Mouse (Mus musculus) adipocyte (in vitro differentiated cells): ENCODE measurements around the gene Ndufa9.
A peak's percentile ranks its signal among the peaks of the same experiment; 100 is the strongest.

Source experiments
- DNase-seq: peaks from one replicate; pipeline ENCODE4 v3.0.0-alpha.2; 2016; ENCODE audit warnings: low spot score

The Ndufa9 gene

DNA sequence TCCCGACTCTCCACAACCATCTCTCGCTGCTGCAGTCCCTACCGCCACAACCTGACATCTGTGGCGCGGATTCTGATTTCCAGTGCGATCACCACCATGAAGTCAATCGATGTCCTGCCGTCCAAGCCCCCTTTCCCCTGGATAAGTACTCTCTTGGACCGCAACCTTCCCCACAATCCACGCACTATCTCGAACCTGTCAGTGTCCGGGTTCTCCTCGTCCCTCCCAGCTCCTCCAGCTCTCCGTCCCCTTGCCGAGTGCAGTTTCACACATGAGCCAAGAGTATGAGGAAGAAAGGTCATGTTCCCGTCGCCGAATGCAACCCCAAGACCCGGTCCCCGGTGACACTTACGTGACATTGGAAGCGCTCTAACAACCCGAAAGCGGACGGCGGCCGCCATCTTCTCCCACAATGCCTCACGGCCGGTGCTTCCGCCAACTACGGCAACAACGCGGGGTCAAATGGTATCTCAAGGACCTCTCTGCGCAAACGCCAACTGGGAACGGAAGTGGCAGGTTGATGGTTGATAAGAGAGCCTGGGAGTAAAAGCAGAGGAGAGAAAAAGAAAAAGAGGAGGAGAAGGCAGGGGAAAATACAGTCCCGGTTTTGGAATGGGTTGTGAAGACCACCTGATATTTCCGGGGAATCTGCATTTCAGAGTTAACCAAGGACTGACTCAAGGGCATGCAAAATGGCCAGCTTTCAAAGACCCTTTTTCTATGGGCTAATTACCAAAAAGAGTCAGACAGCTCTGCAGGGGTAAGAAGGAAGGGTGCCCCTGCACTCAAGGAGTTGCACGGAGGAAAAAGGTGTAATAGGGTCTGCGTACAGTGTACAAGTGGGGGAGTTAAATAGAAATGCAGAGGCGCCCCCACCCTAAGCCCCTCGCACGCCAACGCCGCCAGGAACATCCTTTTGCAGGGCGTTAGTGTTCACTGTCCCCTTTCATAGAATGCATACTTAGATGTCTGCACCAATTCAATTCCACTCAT is at the start of gene Ndufa9:
TSS of gene Ndufa9 (minus strand) at position 425 of the 993 bp plus-strand sequence.
- peak; percentile 97 for DNase-seq

DNA sequence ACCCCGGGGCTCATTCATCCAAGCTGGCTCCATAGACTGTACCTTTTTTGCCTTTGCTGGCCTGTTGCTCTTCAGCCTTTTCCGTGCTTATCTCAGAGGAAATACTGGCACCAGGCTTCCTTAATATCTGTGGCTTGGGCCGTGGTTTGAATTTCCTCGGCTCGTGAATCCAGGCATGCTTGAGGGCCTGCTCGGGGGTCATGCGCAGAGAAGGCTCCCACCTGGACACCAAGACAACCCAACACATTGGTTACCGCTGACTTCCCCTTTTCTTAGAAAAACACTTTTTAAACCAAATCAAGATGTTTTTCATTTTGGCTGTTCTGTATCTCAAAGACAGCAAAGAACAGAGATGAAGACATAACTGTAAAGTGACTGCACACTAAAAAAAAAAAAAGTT is 28.2 kb upstream of the Ndufa9 start:
- no peak for DNase-seq

DNA sequence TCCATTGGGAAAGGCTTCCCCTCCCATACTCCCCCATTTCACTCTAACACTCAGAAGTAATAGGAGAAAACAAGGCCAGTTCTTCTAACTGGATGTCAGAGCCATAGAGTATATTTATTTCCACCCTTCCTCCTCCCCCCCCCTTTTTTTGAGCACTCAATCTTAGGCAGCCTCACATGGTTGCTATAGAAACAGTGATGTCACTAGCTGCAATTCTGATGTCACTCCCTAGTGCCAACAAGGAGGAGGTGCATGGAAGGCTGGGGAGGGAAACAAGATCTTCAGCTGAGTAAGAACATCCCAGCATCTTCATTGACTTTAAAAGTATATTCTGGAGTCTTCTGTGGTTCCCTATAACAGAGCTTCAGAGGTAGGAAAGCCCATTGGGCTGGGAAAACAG is 3.9 kb upstream of the Ndufa9 start, which contains the start of gene Akap3:
TSS of gene Akap3 (plus strand) at position 218 of the 400 bp plus-strand sequence.
- no peak for DNase-seq

DNA sequence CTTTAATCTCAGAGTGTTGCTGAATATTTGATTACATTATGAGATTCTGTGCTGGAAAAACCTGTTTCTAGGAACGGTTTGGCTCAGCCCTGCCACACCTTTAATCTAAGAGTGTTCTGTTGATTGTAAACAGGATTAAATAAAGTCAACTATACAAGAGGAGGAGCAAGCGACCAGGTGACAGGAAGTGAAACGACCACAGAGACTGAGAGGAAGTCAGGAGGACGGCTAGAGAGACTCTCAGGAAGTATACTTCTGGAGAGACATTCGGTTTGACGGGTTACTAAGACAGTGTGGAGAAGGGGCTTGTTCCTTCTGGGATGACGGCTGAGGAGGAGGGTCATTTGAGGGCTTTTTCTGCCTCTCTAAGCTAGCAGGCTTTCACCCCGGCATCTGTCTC is 12.3 kb downstream of the Ndufa9 start:
- no peak for DNase-seq

DNA sequence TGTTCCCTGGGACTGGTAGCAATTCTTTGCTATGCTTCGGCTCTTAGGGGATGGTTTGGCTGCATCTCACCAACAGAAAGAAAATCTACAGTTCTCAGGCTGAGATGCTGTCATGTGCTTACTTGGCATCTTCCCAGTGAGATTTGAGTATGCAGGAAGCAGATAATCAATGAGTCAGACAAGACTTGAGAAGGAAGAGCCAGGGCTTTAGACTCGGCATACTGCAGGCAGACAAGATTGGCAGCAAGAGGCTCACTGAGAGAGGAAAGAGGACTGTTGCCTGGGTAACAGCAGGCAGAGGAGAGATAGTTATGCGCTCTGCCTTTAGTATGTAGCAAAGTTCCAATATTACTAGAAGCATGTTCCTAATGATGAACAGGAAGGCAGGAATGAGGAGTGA is 25.8 kb downstream of the Ndufa9 start:
- no peak for DNase-seq

DNA sequence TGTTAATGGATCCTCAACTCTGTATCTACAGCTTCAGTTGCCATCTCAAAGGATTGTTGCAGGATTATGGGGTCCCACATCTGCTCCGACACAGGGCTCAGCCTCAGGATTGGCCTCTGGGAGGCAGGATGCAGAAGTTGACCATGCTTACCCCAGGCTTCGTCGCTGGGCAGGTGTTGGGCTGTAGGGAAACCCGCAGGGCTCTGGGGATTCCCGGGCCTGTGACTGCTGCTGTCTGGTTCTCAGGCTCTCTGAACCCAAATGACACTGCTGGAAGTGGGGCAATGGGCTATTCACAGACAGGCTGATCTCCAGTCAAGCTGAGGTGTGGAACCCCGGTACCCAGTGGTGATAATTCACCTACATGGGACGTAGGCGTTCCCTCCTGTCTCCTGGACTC is 32.6 kb downstream of the Ndufa9 start:
- DNase-seq: no peak

DNA sequence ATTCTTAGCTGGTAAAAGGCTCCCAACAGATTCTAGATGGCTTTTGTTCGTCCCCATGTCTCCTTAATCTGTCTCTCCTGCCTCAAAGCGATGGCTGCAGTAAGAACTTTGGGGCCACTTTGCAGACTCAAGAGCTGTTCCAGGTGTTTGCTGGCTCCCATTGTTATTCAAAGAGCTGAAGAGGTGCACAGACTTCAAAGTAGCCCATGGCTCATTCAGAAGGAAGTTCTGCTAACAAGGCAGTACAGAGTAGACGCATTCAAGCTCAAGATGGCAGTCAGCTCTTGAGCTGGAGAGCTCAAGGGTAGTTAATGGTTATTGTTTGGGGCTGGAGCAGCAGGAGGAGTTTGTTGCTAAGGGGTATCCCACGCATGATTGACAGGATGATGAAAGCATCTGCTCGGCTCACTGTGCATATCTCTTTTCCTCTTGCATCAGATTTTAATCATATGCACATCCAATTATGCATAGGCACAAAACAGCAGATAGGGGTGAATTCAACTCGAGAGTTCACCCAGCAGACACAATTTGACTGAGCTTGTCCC is 33.7 kb downstream of the Ndufa9 start:
- DNase-seq: no peak

DNA sequence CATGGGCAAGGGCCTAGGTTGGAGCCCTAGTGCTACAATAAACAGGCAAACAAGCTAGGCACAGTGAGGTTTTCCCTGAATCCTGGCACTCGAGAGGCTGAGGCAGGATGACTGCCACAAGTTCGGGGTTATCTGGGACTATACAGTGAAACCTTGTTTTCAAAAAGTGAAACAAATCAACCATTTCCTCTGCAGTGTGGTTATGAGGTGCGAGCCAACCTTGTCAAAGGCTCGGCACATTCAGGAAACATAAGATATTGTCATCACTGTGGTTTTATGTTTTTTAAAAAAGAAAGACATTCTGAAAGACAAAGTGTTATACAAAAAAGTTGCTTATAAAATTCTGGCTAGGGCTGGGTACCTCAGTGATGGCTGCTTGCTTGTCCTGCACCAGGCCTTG is 37.5 kb downstream of the Ndufa9 start:
- no peak for DNase-seq

DNA sequence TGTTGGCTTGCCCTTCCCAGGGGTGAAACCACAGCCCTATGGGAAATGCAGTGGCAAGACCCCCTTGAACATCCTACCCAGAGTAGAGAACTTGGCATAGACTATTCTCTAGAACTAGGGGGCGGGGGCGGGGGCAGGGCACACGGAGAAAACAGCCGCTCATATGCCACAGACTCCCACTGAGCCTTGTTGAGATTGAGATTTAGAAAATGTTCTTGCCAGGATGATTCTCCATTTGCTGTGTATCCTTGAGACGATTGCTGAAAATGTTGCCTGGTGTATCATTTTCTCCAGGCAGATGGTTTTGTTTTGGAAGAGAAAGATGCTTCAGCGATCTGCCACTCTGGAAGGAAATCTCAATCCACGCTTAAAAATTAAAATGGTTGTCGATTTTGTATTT is 40.4 kb downstream of the Ndufa9 start:
- DNase-seq: no peak

DNA sequence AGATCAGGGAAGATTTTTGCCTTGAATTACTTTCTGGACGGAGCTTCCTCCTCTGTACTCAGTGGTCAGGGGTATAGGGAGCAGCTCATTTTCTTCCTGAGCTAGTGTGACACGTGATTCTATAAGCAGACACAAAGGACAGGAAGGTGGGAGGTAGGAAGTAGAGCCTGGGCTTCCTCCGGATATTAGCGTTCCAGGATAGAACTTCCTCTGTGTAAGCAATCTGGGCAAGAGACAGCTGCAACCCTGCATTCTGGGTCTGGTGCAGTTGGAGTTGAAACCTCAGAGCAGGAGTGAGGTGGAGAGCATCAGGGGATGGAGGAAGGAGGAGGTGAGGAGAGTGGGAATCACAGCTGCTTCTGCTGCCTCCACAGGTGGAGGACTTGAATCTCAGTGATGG is 40.8 kb downstream of the Ndufa9 start:
- DNase-seq: no peak

DNA sequence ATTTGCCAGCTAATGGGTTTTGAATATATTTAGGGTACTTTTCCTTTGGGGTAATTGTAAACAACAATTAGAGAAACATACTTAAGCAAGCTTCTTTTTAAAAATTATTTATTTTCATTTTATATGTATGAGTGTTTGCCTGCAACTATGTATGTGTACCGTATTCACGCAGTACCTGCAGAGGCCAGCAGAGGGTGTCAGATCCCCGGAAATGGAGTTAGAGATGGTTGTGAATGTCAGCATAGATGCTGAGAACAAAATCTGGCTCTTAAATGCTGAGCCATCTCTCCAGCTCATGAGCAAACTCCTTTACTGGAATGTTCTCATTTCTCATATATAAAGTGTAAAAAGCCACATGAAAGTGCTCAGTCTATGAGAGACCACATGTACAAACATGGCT is 42.2 kb downstream of the Ndufa9 start:
- no peak for DNase-seq

DNA sequence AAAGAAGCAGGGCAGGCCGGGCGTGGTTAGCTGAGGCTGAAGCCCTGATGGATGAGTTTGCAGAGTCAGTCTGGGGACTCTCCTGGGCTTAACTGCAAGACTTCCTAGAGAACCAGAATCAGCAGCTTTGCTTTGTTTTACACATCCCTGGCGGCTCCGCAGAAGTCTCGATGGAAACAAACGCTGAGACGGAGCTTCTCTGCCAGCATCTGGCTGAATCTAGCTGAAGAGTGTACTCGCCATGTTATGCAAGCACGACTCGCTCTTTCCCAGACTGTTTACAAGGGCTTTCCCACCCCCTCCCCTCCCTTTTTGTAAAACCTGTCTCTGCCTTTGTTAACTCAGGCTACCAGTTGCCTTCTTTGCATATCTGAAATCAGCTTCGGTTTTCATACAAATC is 46.0 kb downstream of the Ndufa9 start:
- no peak for DNase-seq

DNA sequence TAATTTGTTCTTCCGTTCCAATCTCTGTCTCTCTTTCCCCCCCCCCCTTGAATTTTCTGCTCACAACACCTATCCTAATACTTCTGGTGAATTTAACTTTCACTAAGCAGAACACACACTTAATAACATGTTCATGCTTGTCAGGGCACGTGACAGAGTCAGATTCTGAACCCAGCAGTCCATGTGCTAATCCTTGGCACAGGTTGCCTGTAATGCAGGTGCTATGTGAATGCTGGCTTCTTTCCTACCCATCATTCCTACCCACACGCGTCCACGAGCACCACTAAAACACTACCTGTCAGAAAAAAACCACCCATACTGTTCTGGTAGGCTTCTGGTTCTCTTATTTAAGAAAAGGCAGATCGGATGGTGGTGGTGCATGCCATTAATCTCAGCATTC is 54.2 kb downstream of the Ndufa9 start:
- DNase-seq: no peak

DNA sequence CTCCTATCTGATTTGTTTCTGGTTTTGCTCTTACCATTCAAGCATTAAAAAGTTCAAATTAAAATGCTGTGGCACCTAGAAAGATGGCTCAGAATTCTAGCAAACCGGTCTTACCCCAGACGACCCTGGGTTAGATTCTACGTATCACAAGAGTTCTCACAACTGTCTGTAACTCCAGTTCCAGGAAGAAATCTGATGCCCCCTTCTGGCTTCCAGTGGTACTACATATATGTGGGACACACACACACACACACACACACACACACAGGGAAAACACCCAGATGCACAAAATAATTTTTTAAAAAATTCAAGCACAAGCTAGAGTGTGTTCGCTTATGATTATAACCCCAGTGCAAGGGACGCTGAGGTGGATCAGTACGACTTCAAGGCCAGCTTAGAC is 55.2 kb downstream of the Ndufa9 start:
- DNase-seq: no peak

DNA sequence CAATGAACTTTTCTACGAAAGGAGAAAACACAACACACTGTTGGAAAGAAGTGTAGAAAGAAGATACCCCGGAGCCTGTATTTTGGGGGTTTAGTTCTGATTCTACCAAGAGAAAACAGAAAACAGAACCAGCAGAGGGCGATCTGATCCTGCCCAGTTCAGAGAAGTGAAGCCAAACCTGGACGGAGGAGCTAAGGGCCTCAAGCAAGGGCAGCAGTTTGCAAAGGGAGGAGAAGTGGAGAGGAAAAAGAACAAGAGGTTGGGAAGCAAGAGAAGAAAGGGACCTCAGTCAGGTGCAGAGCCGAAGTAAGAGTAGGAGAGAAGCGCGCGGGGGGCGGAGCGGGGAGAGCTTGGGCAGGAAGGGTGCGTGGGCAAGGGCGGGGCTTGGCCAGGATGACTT is 57.0 kb downstream of the Ndufa9 start:
- DNase-seq: no peak

DNA sequence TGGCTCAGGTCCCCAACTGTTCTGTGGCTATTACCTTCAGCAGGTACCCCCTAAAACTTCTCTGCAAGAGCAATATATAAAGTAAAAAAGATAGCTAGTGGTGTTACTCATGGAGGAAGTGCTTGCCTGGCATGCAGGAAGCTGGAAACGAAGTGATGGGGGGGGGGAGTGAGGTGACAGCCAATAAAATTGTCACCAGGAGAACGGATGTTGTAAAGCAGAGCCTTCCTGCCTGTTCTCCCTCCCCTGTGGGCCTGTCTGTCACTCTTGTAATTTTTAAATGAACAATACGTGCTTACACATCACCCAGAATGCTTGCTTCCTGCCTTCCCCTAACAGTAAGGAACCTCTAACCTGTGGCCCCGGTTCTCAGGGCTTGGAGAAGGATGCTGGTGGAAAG is 57.4 kb downstream of the Ndufa9 start:
- no peak for DNase-seq

DNA sequence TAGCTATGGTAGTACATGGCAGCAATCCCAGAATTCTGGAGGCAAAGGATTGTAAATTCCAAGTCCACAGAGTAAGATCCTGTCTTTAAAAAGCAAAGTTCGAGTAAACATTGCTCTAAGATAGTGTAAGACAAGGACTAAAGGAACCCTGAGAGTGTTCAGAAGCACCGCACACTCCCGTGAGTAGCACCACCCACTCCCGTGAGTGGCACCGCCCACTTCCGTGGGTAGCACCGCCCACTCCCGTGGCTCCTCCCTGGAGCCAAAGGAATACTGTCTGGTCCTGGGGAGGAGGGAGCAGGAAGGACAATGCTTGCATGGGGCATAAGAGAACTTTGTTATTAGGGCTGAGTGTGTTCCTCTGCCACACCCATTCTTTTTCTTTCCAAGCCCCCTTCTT is 60.1 kb downstream of the Ndufa9 start:
- no peak for DNase-seq

DNA sequence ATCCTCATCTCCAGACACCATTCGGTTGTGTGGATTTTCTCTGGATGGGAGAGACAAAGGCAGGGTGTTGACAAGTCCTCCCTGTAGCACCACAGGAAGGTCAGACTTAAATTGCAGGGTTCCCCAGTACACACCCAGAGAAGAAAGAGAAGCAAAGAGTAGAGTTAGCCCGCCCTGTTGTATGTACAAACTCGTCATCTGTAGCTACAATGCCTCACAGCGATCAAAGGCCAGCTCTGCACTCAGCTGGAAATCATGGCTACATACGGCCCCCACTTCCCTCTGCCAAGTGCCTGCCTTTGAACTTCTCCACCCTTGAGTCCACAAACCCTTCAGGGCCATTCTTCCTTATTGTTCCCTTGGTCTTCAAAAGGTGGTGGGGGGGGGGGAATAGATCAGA is 64.7 kb downstream of the Ndufa9 start:
- DNase-seq: no peak

DNA sequence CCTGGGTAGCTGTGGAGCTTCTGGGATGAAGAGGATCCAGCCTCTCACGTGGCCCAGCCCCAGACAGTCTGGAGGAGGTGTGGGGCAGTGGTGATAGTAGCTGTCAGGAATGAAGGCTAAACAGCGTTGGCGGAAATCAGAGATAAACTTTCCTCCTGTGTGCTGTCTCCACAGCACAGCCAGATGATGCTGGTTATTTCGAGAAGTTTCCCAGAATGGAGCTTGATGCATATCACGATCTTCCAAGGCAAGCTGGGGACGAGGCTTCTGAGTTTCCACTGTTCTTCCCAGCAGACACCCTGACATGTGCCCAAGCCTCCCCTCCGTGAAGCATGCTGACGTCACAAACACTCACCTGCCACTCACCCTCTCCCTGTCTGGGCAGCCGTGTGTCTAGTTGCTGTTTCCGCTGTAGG is 65.3 kb downstream of the Ndufa9 start:
- DNase-seq: no peak

DNA sequence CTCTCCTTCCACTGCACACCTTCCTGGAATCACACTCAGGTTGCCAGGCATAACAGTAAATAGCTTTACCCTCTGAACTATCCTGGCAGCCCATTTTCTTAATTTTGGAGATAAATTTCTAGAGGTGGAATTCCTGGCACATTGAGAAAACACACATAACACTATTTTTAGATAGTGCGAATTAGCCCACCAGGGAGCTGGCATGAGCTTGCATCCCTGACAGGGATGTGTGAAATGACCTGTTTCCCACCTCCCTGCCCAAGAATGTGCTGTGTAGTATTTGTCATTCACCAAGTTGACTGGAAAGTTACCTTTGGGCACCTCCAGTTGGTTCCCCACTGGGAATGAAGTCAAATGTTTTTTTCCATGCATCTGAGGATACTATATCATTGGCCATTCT is 65.9 kb downstream of the Ndufa9 start:
- DNase-seq: no peak

DNA sequence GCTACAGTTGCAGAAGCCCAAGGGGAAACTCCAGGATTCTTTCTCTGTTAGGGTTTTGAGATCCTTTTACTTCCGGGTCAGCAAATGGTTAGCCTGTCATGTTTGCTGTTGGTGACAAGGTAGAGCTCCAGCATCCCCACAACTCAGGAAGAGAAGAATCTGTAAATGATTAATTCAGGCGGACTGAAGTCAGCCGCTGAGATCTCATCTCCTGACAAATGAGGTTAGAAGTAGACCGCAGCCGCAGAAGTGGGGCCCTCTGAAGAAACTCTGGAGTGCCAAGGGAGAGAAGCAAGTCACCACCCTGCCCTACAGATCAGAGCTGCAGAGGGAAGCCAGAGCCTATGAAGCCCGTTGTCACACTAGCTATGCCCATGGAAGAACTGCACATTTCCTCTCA is 71.0 kb downstream of the Ndufa9 start:
- no peak for DNase-seq

DNA sequence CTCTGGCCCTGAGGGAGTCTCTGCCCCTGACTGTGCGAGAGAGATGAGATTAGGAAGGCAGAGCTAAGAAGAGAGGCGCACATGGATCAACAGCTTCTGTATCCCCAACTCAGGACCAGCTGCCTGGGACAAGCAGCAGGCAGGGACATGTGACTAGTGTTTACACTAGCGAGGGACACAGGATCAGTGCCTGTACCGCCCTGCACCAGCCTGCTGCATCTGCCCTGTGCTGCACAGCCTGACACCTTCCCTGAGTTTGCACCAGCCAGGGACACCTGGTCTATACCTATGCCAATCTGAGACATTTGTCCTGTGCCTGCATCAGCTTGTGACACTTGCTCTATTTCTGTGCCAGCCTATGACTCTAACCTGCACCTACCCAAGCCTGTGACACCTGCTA is 75.1 kb downstream of the Ndufa9 start:
- no peak for DNase-seq

DNA sequence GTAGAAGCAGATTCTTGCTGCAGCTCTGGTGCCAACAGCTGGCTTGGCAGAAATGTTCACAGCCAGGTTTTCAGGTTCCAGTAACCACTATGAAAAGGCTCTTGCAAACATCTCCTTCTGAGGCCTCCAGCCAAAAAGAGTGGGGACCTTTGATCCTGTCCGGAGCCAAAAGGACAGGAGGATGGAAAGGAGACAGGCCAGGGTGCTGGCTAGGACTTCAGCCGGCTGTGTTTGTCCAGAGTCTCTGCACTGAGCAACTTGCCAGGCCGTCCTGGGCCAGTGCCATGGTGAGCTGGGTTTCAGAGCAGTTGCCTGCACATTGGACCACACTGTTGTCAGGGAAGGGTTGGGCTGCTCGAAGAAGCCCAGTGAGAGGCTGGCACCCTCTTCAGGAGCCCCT is 76.6 kb downstream of the Ndufa9 start:
- peak; percentile 37 for DNase-seq
